Comparison of ENCODE assay signal across 30 mouse cellular contexts in genomic region chr11:34242979-34243378, GRCm38 (mm10). TPM values are rescaled to one million over a fixed set of nuclear protein-coding genes. Genes with fewer than 3 reads are reported as not detected.
"Had no signal": no experiment of that assay in that cellular context is flagged by ENCODE, and none has a peak within 500 bp of the region (broad histone marks: within the 10 kb centered on the region; RNA-seq: fewer than 3 reads in every experiment).

No protein-coding gene starts in this region.

- H3K4me2 ChIP-seq: heart, embryonic 11.5 days; heart, embryonic 13.5 days; heart, embryonic 15.5 days; hindbrain, embryonic 13.5 days; hindbrain, embryonic 15.5 days; kidney, embryonic 15.5 days; limb, embryonic 13.5 days had no signal

- H3K36me3 ChIP-seq: heart, embryonic 13.5 days; heart, embryonic 15.5 days; hindbrain, embryonic 13.5 days; hindbrain, embryonic 15.5 days; kidney, embryonic 15.5 days; limb, embryonic 13.5 days had no signal

- H3K9me3 ChIP-seq: heart, embryonic 13.5 days; heart, embryonic 15.5 days; hindbrain, embryonic 15.5 days; kidney, embryonic 15.5 days; limb, embryonic 13.5 days had no signal

- DNase-seq: forebrain, postnatal 0 days; gastrocnemius, postnatal 14 days; gastrocnemius, postnatal 36 days; heart, adult 11 months; heart, adult 2 months; heart, postnatal 14 days; heart, postnatal 36 days; kidney, adult 11 months; kidney, adult 2 months; kidney, adult 9 months; kidney, postnatal 14 days; kidney, postnatal 36 days; layer of hippocampus, adult 9-11 months; layer of hippocampus, postnatal 36 days; left cerebral cortex, postnatal 4 days had no signal

- H3K4me3 ChIP-seq: heart, adult 2 months; heart, embryonic 13.5 days; heart, embryonic 15.5 days; hindbrain, embryonic 13.5 days; hindbrain, embryonic 15.5 days; kidney, embryonic 15.5 days; limb, embryonic 13.5 days had no signal

- H3K27me3 ChIP-seq: heart, embryonic 13.5 days; heart, embryonic 15.5 days; hindbrain, embryonic 13.5 days; hindbrain, embryonic 15.5 days; kidney, embryonic 15.5 days; limb, embryonic 13.5 days had no signal

- H3K9ac ChIP-seq: forebrain, postnatal 0 days; heart, embryonic 13.5 days; heart, embryonic 15.5 days; hindbrain, embryonic 13.5 days; hindbrain, embryonic 15.5 days; kidney, embryonic 15.5 days; limb, embryonic 13.5 days had no signal

- H3K27ac ChIP-seq: heart, adult 2 months; heart, embryonic 13.5 days; heart, embryonic 15.5 days; hindbrain, embryonic 13.5 days; hindbrain, embryonic 15.5 days; hindbrain, postnatal 0 days; kidney, embryonic 15.5 days; kidney, postnatal 0 days; limb, embryonic 13.5 days had no signal

- ATAC-seq: forebrain, postnatal 0 days; hindbrain, postnatal 0 days; intestine, embryonic 16.5 days had no signal

- H3K4me1 ChIP-seq: heart, embryonic 13.5 days; heart, embryonic 15.5 days; hindbrain, embryonic 13.5 days; hindbrain, embryonic 15.5 days; kidney, embryonic 15.5 days; limb, embryonic 13.5 days had no signal

RNA-seq across cellular contexts. Expression of gene Foxi1, which starts 35.1 kb away (rescaled TPM):
- polyA plus RNA-seq: forebrain, postnatal 0 days; heart, adult 2 months; heart, embryonic 11.5 days; heart, embryonic 13.5 days; heart, embryonic 15.5 days; heart, postnatal 0 days; hindbrain, embryonic 11.5 days; hindbrain, embryonic 13.5 days; hindbrain, embryonic 15.5 days; hindbrain, postnatal 0 days; intestine, embryonic 14.5 days; intestine, embryonic 16.5 days; large intestine, adult 2 months; limb, embryonic 11.5 days; limb, embryonic 13.5 days had no signal
